Mouse (Mus musculus): ENCODE results near the gene Vill. TPM values are rescaled to one million over a fixed set of nuclear protein-coding genes. Genes with fewer than 3 reads are reported as not detected.

Vill gene
- polyA plus RNA-seq, 1 experiment from 2014 or later: 36.7 TPM

GRCm38 (mm10) chr9:119028226-119029195, 24.1 kb upstream of the Vill start:
- H3K9ac ChIP-seq: no peak overlapping the region
- TF ChIP-seq CTCF (IDR thresholded peaks at IDR 0.05; ENCODE audit: low read depth): no peak
- H3K4me3 ChIP-seq (ENCODE audit: low read depth, low read length): no peak overlapping the region
- no peak overlapping the region for H3K27ac ChIP-seq (ENCODE audit: low read depth)
- H3K36me3 ChIP-seq (ENCODE audit: insufficient read depth): peaks cover 28% of the 10 kb centered on the region
- ATAC-seq (ENCODE audit: insufficient read depth) (no peak), DNase-seq (no peak)
- no peaks in the 10 kb centered on the region for H3K9me3 ChIP-seq (ENCODE audit: low read depth, low read length)
- no peaks in the 10 kb centered on the region for H3K27me3 ChIP-seq (ENCODE audit: insufficient read depth, low read length)
- WGBS: 91% methylated on average over 27 of the region's 27 CpGs
- 0 out of 2 replicates have a peak, but pooled peaks cover 6% of the 10 kb centered on the region for H3K4me1 ChIP-seq (ENCODE audit: insufficient read depth)
- H3K4me2 ChIP-seq: no peak overlapping the region

GRCm38 (mm10) chr9:119029568-119029967, 23.0 kb upstream of the Vill start:
- Histone ChIP-seq H3K4me3 (ENCODE audit: low read depth, low read length) (no peak overlapping the region), H3K9me3 (ENCODE audit: low read depth, low read length) (no peaks in the 10 kb centered on the region), H3K4me2 (no peak overlapping the region), H3K4me1 (ENCODE audit: insufficient read depth) (0 out of 2 replicates have a peak, but pooled peaks cover 6% of the 10 kb centered on the region), H3K27me3 (ENCODE audit: insufficient read depth, low read length) (no peaks in the 10 kb centered on the region), H3K27ac (ENCODE audit: low read depth) (no peak overlapping the region), H3K36me3 (ENCODE audit: insufficient read depth) (peaks cover 39% of the 10 kb centered on the region), H3K9ac (no peak overlapping the region)
- 57% methylated on average over 7 of the region's 7 CpGs for whole genome bisulfite sequencing
- peak; percentile 76 for DNase-seq
- ATAC-seq (ENCODE audit: insufficient read depth): 0 out of 2 replicates have a peak, but pooled peaks have one; percentile 35
- peak; percentile 91 for TF ChIP-seq CTCF (IDR thresholded peaks at IDR 0.05; ENCODE audit: low read depth)

GRCm38 (mm10) chr9:119031038-119031437, 21.5 kb upstream of the Vill start:
- H3K9ac ChIP-seq: no peak overlapping the region
- no peak overlapping the region for H3K4me2 ChIP-seq
- H3K4me1 ChIP-seq (ENCODE audit: insufficient read depth): 0 out of 2 replicates have a peak, but pooled peaks cover 6% of the 10 kb centered on the region
- ATAC-seq (ENCODE audit: insufficient read depth): no peak
- no peak overlapping the region for H3K27ac ChIP-seq (ENCODE audit: low read depth)
- no peak for DNase-seq
- no peaks in the 10 kb centered on the region for H3K9me3 ChIP-seq (ENCODE audit: low read depth, low read length)
- H3K36me3 ChIP-seq (ENCODE audit: insufficient read depth): peaks cover 49% of the 10 kb centered on the region
- H3K27me3 ChIP-seq (ENCODE audit: insufficient read depth, low read length): no peaks in the 10 kb centered on the region
- no peak overlapping the region for H3K4me3 ChIP-seq (ENCODE audit: low read depth, low read length)
- TF ChIP-seq CTCF (IDR thresholded peaks at IDR 0.05; ENCODE audit: low read depth): no peak
- 84% methylated on average over 4 of the region's 4 CpGs for WGBS

- H3K27me3 ChIP-seq (ENCODE audit: insufficient read depth, low read length): no peaks in the 10 kb centered on the region
- no peak overlapping the region for H3K4me3 ChIP-seq (ENCODE audit: low read depth, low read length)
- H3K4me1 ChIP-seq (ENCODE audit: insufficient read depth): 0 out of 2 replicates have a peak, but pooled peaks cover 6% of the 10 kb centered on the region
- no peak for TF ChIP-seq CTCF (IDR thresholded peaks at IDR 0.05; ENCODE audit: low read depth)
- peaks cover 53% of the 10 kb centered on the region for H3K36me3 ChIP-seq (ENCODE audit: insufficient read depth)
- no peak for DNase-seq
- H3K4me2 ChIP-seq: no peak overlapping the region
- 0 out of 2 replicates have a peak overlapping the region, but pooled peaks have one; percentile 10 for H3K27ac ChIP-seq (ENCODE audit: low read depth)
- WGBS: 81% methylated on average over 14 of the region's 14 CpGs
- H3K9ac ChIP-seq: no peak overlapping the region
- H3K9me3 ChIP-seq (ENCODE audit: low read depth, low read length): no peaks in the 10 kb centered on the region
- ATAC-seq (ENCODE audit: insufficient read depth): no peak
Measured at GRCm38 (mm10) chr9:119031772-119032171, 20.8 kb upstream of the Vill start.

- Histone ChIP-seq H3K27me3 (ENCODE audit: insufficient read depth, low read length) (no peaks in the 10 kb centered on the region), H3K9me3 (ENCODE audit: low read depth, low read length) (no peaks in the 10 kb centered on the region), H3K36me3 (ENCODE audit: insufficient read depth) (peaks cover 53% of the 10 kb centered on the region), H3K4me3 (ENCODE audit: low read depth, low read length) (no peak overlapping the region), H3K4me2 (no peak overlapping the region), H3K27ac (ENCODE audit: low read depth) (no peak overlapping the region), H3K4me1 (ENCODE audit: insufficient read depth) (0 out of 2 replicates have a peak, but pooled peaks cover 6% of the 10 kb centered on the region), H3K9ac (no peak overlapping the region)
- DNase-seq: no peak
- TF ChIP-seq CTCF (IDR thresholded peaks at IDR 0.05; ENCODE audit: low read depth): no peak
- no peak for ATAC-seq (ENCODE audit: insufficient read depth)
- WGBS: 62% methylated on average over 9 of the region's 9 CpGs
Measured at GRCm38 (mm10) chr9:119032538-119032937, 20.0 kb upstream of the Vill start.

- no peak overlapping the region for H3K4me3 ChIP-seq (ENCODE audit: low read depth, low read length)
- no peak overlapping the region for H3K9ac ChIP-seq
- ATAC-seq (ENCODE audit: insufficient read depth) (no peak), DNase-seq (peak; percentile 67)
- peaks cover 51% of the 10 kb centered on the region for H3K36me3 ChIP-seq (ENCODE audit: insufficient read depth)
- 62% methylated on average over 19 of the region's 19 CpGs for WGBS
- no peak for TF ChIP-seq CTCF (IDR thresholded peaks at IDR 0.05; ENCODE audit: low read depth)
- H3K27ac ChIP-seq (ENCODE audit: low read depth): no peak overlapping the region
- H3K27me3 ChIP-seq (ENCODE audit: insufficient read depth, low read length): no peaks in the 10 kb centered on the region
- 0 out of 2 replicates have a peak, but pooled peaks cover 6% of the 10 kb centered on the region for H3K4me1 ChIP-seq (ENCODE audit: insufficient read depth)
- no peaks in the 10 kb centered on the region for H3K9me3 ChIP-seq (ENCODE audit: low read depth, low read length)
- no peak overlapping the region for H3K4me2 ChIP-seq
Measured at GRCm38 (mm10) chr9:119033111-119033921, 19.3 kb upstream of the Vill start.

Data from lung, embryonic 14.5 days (tissue).